Mouse (Mus musculus) heart, adult 2 months (tissue): ENCODE data around the gene Mapre1. TPM values are rescaled to one million over a fixed set of nuclear protein-coding genes. Genes with fewer than 3 reads are reported as not detected.
A peak's percentile ranks its signal among the peaks of the same experiment; 100 is the strongest.
"Not testable (repeated sequence)": the region's sequence is repeated elsewhere in the genome, so short reads cannot be mapped to it uniquely, and the experiment has no call there.

ENCODE experiments used
- DNase-seq, 2 experiments: peaks; one replicate each; pipeline ENCODE4 v3.0.0; 2021
- H3K27ac ChIP-seq: fragments of 200-600 bp; 2 replicates; pipeline ENCODE4 v1.8.1; 2022
- H3K27me3 ChIP-seq: fragments of 200-500 bp; 2 replicates; pipeline ENCODE4 v1.6.1; 2012; ENCODE audit warnings: mild to moderate bottlenecking, low read length, inconsistent platforms, mixed read lengths; ENCODE audit not compliant: control insufficient read depth, insufficient read depth
- H3K36me3 ChIP-seq: fragments of 200-500 bp; 2 replicates; pipeline ENCODE4 v1.6.1; 2012; ENCODE audit warnings: low read length, inconsistent platforms; ENCODE audit not compliant: control insufficient read depth, insufficient read depth
- H3K4me1 ChIP-seq: fragments of 200-500 bp; 2 replicates; pipeline ENCODE4 v1.6.1; 2011; ENCODE audit warnings: low read length; ENCODE audit not compliant: control insufficient read depth, insufficient read depth
- H3K4me3 ChIP-seq: fragments of 200-600 bp; 2 replicates; pipeline ENCODE4 v1.8.1; 2022
- H3K79me2 ChIP-seq: fragments of 200-500 bp; replicated peaks from 2 replicates; pipeline ENCODE4 v1.6.1; 2012; ENCODE audit warnings: mild to moderate bottlenecking, inconsistent platforms, low read length, moderate library complexity, mixed read lengths; ENCODE audit not compliant: control insufficient read depth, insufficient read depth
- H3K9ac ChIP-seq: fragments of 200-500 bp; 2 replicates; pipeline ENCODE4 v1.6.1; 2012; ENCODE audit warnings: low read depth, mild to moderate bottlenecking, control low read depth, inconsistent platforms, low read length, mixed read lengths
- CTCF ChIP-seq: fragments of 200-600 bp; IDR thresholded peaks from 2 replicates; pipeline ENCODE4 v1.8.1; 2022; ENCODE audit warnings: antibody characterized with exemption, mild to moderate bottlenecking, moderate library complexity
- EP300 ChIP-seq: fragments of 200-500 bp; IDR thresholded peaks from 2 replicates; pipeline ENCODE4 v1.6.1; 2011; ENCODE audit warnings: low read depth, low read length, control low read depth; ENCODE audit not compliant: insufficient read depth
- POLR2A ChIP-seq: fragments of 200-500 bp; IDR thresholded peaks from 2 replicates; pipeline ENCODE4 v1.6.1; 2011; ENCODE audit warnings: mild to moderate bottlenecking, low read depth, low read length, control low read depth; ENCODE audit not compliant: insufficient read depth
- WGBS: fragments of 180-500 bp; shearing (Covaris S2); methylation state at CpG from one replicate; pipeline ENCODE4 v1.1.7; 2018; 5-methylcytosine and 5-hydroxymethylcytosine counted together
- intact Hi-C: fragments of 180-260 bp; cut with DNase I; formaldehyde crosslinking; loops from one replicate; pipeline ENCODE4 v1.15.1; 2025
- long read RNA-seq: library from polyadenylated mRNA; stranded (forward); transcript quantifications from one replicate; pipeline ENCODE4 v2.0.0, GENCODE M21; 2021
- polyA plus RNA-seq: library from polyadenylated mRNA; depleted of rRNA; stranded (reverse); fragments of >200 nt; gene quantifications from 2 replicates; pipeline ENCODE4 v1.2.3, GENCODE M21; 2012; rRNA removed
- total RNA-seq, 2 experiments: library from RNA; stranded (reverse); gene quantifications; 2 replicates each; pipeline ENCODE4 v1.2.3; 2021

Mapre1 gene
- total RNA-seq (10 to 100 TPM; 49.6 to 50.4 TPM), polyA plus RNA-seq (7.0 and 14.7 TPM in 2 replicates)
- long read RNA-seq, full-length matches to known transcripts = 90 of 100 reads
- long read RNA-seq, partial matches to known transcripts = 3 of 100 reads
- long read RNA-seq, other reads (novel, unspliced or antisense) = 7 of 100 reads

- intact Hi-C loops = no loop called here
- peaks cover 10% of the 10 kb centered on the region for H3K79me2 ChIP-seq
- TF ChIP-seq CTCF = no peak
- peak; percentile 58 for TF ChIP-seq POLR2A
- peak; percentile 99 to 100 for DNase-seq
- WGBS = 11% methylated on average over 58 of the region's 58 CpGs
- H3K4me1 ChIP-seq = peaks cover 4% of the 10 kb centered on the region
- peaks cover 11% of the 10 kb centered on the region for H3K36me3 ChIP-seq
- no peaks in the 10 kb centered on the region for H3K27me3 ChIP-seq
- H3K9ac ChIP-seq = peak within 1 kb of the TSS; percentile 94
- peak within 1 kb of the TSS; percentile 98 for H3K27ac ChIP-seq
- H3K4me3 ChIP-seq = peak within 1 kb of the TSS; percentile 73
Observed at GRCm38 (mm10) chr2:153740500-153741436, at the start of gene Mapre1. TSS of gene Mapre1 (plus strand) at chr2:153741274.

- 83% methylated on average over 7 of the region's 7 CpGs for WGBS
- H3K27me3 ChIP-seq, H3K79me2 ChIP-seq, H3K4me3 ChIP-seq, intact Hi-C loops, H3K9ac ChIP-seq, DNase-seq, H3K4me1 ChIP-seq, H3K27ac ChIP-seq, H3K36me3 ChIP-seq: not testable (repeated sequence)
Observed at GRCm38 (mm10) chr2:153693413-153693812, 47.7 kb upstream of the Mapre1 start.

GRCm38 (mm10) chr2:153694462-153695085 is 46.5 kb upstream of the Mapre1 start:
- TF ChIP-seq EP300 = no peak
- no peak for TF ChIP-seq POLR2A
- peak; percentile 80 for TF ChIP-seq CTCF
- H3K36me3 ChIP-seq = no peaks in the 10 kb centered on the region
- H3K79me2 ChIP-seq = no peaks in the 10 kb centered on the region
- 60% methylated on average over 19 of the region's 19 CpGs for WGBS
- H3K4me1 ChIP-seq = no peaks in the 10 kb centered on the region
- H3K27ac ChIP-seq = no peak overlapping the region
- intact Hi-C loops = no loop called here
- H3K27me3 ChIP-seq = no peaks in the 10 kb centered on the region
- no peak overlapping the region for H3K9ac ChIP-seq
- peak; percentile 21 to 49 for DNase-seq
- no peak overlapping the region for H3K4me3 ChIP-seq

GRCm38 (mm10) chr2:153696352-153696751 is 44.7 kb upstream of the Mapre1 start, which contains the start of gene Dnmt3c:
TSS of gene Dnmt3c (plus strand) at chr2:153696652.
- no peak within 1 kb of the TSS for H3K4me3 ChIP-seq
- DNase-seq = no peak
- TF ChIP-seq CTCF = no peak
- no peak for TF ChIP-seq POLR2A
- TF ChIP-seq EP300 = no peak
- no peaks in the 10 kb centered on the region for H3K79me2 ChIP-seq
- no peaks in the 10 kb centered on the region for H3K4me1 ChIP-seq
- intact Hi-C loops = no loop called here
- H3K27me3 ChIP-seq = no peaks in the 10 kb centered on the region
- H3K9ac ChIP-seq = no peak within 1 kb of the TSS
- no peaks in the 10 kb centered on the region for H3K36me3 ChIP-seq
- no peak within 1 kb of the TSS for H3K27ac ChIP-seq

- no peaks in the 10 kb centered on the region for H3K27me3 ChIP-seq
- H3K27ac ChIP-seq = no peak overlapping the region
- no peak overlapping the region for H3K9ac ChIP-seq
- WGBS = 55% methylated on average over 6 of the region's 6 CpGs
- no peak for TF ChIP-seq EP300
- no peak for TF ChIP-seq POLR2A
- no peak for TF ChIP-seq CTCF
- intact Hi-C loops = no loop called here
- H3K4me1 ChIP-seq = peaks cover 3% of the 10 kb centered on the region
- DNase-seq = no peak
- no peak overlapping the region for H3K4me3 ChIP-seq
- H3K79me2 ChIP-seq = no peaks in the 10 kb centered on the region
- no peaks in the 10 kb centered on the region for H3K36me3 ChIP-seq
Observed at GRCm38 (mm10) chr2:153703389-153703788, 37.7 kb upstream of the Mapre1 start.

GRCm38 (mm10) chr2:153710701-153711330 is 30.3 kb upstream of the Mapre1 start:
- Histone ChIP-seq H3K79me2 (no peaks in the 10 kb centered on the region), H3K27ac (no peak overlapping the region), H3K4me1 (no peaks in the 10 kb centered on the region; the same call in 1 of the 2 replicates), H3K27me3 (no peaks in the 10 kb centered on the region), H3K36me3 (no peaks in the 10 kb centered on the region), H3K4me3 (no peak overlapping the region), H3K9ac (no peak overlapping the region)
- DNase-seq = peak in 1 of 2 experiments; percentile 9
- intact Hi-C loops = loop anchor here (2.0 to 5.0 kb wide), 2 partner anchors 86 to 140 kb away; no protein-coding TSS in a partner anchor
- 24% methylated on average over 8 of the region's 8 CpGs for WGBS
- TF ChIP-seq POLR2A (no peak), CTCF (peak; percentile 85), EP300 (no peak)
